Mouse (Mus musculus) lung, embryonic 16.5 days (tissue): ENCODE measurements around the gene Cep97. TPM values are rescaled to one million over a fixed set of nuclear protein-coding genes. Genes with fewer than 3 reads are reported as not detected.

Source experiments
- ATAC-seq: fragments of 200-750 bp; cut with Nextera tagmentation; 2 replicates; pipeline ENCODE4 v1.8.0; 2017; ENCODE audit warnings: low read depth, mild to moderate bottlenecking, moderate library complexity
- H3K27ac ChIP-seq: fragments of 300-500 bp; sonication (generic); 2 replicates; pipeline ENCODE4 v1.5.1; 2014; ENCODE audit warnings: mild to moderate bottlenecking, control low read depth, low read length
- H3K27me3 ChIP-seq: fragments of 300-500 bp; sonication (generic); 2 replicates; pipeline ENCODE4 v1.6.1; 2014; ENCODE audit warnings: low read depth, low read length, mixed read lengths; ENCODE audit not compliant: control insufficient read depth, insufficient read depth
- H3K36me3 ChIP-seq: fragments of 300-500 bp; sonication (generic); 2 replicates; pipeline ENCODE4 v1.6.1; 2014; ENCODE audit warnings: low read length; ENCODE audit not compliant: control insufficient read depth, insufficient read depth
- H3K4me1 ChIP-seq: fragments of 300-500 bp; sonication (generic); replicated peaks from 2 replicates; pipeline ENCODE4 v1.6.1; 2014; ENCODE audit warnings: low read length, mixed read lengths; ENCODE audit not compliant: control insufficient read depth, insufficient read depth
- H3K4me2 ChIP-seq: fragments of 300-500 bp; sonication (generic); 2 replicates; pipeline ENCODE4 v1.6.1; 2014; ENCODE audit warnings: low read depth, low read length, control low read depth
- H3K4me3 ChIP-seq: fragments of 300-500 bp; sonication (generic); 2 replicates; pipeline ENCODE4 v1.5.1; 2014; ENCODE audit warnings: mild to moderate bottlenecking, low read length, control low read depth
- H3K9ac ChIP-seq: fragments of 300-500 bp; sonication (generic); 2 replicates; pipeline ENCODE4 v1.6.1; 2014; ENCODE audit warnings: low read length, control low read depth
- H3K9me3 ChIP-seq: fragments of 300-500 bp; sonication (generic); 2 replicates; pipeline ENCODE4 v1.6.1; 2016; ENCODE audit warnings: low read length; ENCODE audit not compliant: control insufficient read depth
- WGBS: fragments of 180-500 bp; shearing (Covaris S2); extraction: QIAGEN DNeasy Blood & Tissue Kit; methylation state at CpG from one replicate; pipeline ENCODE4 v1.1.7; 2014; 5-methylcytosine and 5-hydroxymethylcytosine counted together
- polyA plus RNA-seq: library from polyadenylated mRNA; unstranded; fragments of >200 nt; fragmentation: Nextera tagmentation; extraction: Ambion mirVana; gene quantifications from 2 replicates; pipeline ENCODE4 v1.2.1, GENCODE M21; 2015

Cep97 gene
- polyA plus RNA-seq, 1 experiment from 2014 or later: 11.0 TPM

DNA sequence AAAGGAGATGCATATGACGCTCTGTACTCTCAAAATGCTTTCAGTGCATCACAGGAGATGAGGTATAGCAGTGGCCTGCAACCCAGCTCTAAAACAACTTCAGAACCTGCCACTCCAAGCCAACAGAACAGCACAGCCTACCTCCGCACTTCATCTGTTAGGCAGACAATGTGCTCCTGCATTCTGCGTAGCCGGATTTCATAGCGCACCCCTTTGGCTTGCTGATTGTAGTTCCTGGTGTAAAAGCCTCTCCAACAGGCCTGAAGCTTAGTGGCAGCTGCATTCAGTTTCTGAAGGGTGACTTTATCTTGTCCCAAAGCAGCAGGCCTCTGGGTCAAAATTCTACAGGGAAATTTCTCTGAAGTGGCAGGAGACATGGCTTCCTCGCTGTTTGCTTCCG, 19.9 kb downstream of the Cep97 start:
- no peak overlapping the region for H3K4me3 ChIP-seq
- H3K9me3 ChIP-seq: no peaks in the 10 kb centered on the region
- H3K4me1 ChIP-seq: no peaks in the 10 kb centered on the region
- WGBS: 94% methylated on average over 7 of the region's 7 CpGs
- no peak overlapping the region for H3K4me2 ChIP-seq
- H3K27ac ChIP-seq: no peak overlapping the region
- H3K27me3 ChIP-seq: no peaks in the 10 kb centered on the region
- no peak for ATAC-seq
- H3K9ac ChIP-seq: no peak overlapping the region
- peaks cover 14% of the 10 kb centered on the region for H3K36me3 ChIP-seq

DNA sequence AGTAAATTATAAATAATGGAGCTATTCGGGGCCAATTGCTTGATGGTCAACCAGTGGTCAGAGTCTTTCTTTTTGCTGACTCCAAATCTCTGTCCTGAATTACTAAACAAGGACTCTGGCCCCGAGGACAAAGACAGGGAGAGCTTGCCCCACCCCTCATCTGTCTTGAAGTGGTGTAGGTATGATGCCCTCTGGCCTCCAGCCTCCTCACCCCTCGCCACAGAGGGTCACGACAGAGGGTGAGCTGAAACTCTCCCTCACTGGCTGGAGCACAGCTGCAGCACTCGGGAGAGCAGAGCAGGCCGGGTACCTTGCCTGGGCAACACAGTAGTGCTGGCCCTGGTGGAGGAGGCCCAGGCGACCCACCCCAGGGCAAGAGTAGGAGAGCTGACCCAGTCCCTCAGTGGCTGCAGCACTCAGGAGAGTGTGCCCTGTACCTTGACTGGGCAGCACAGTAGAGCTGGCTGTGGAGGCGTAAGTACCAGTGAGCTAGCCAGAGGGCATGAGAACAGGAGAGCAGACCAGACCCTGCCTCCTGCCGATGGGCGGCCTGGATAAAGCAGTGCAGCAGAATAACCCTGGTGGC, 24.4 kb downstream of the Cep97 start:
- no peak for ATAC-seq
- Histone ChIP-seq H3K27ac (no peak overlapping the region), H3K4me3 (no peak overlapping the region), H3K9me3 (no peaks in the 10 kb centered on the region), H3K9ac (no peak overlapping the region), H3K27me3 (no peaks in the 10 kb centered on the region), H3K4me1 (no peaks in the 10 kb centered on the region), H3K36me3 (peaks cover 20% of the 10 kb centered on the region), H3K4me2 (no peak overlapping the region)
- 85% methylated on average over 10 of the region's 10 CpGs for WGBS

DNA sequence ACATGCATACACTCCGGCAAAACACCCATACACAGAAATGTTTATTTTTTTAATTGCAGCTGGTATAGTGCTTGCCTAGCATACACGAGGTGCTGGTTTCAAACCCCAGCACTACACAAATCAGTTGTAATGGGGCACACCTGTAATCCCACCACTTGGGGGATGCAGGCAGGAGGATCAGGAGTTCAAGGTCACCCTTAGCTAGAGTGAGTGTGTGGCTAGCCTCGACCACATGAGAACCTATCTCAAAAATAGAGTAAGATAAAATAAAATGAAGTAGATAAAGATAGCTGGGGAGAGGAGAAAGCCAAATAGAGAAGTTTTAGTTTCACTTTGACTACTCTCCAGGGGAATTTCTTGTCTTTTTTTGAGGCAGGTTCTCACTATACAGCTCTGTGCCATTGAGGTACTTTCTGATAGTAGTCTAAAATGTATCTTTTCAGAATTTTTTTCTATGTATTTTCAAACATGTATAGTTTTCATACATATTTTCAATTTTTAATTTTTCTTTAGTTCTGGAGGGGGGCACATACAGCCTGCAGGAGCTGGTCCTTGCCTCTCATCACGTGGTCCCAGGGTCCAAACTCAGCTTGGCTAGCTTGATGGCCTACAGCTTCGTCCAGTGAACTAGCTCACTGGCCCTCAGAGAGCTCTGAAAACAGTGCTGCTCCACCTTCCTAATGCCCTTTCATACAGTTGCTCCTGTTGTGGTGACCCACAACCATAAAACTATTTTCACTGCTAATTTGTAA, 27.6 kb downstream of the Cep97 start:
- Histone ChIP-seq H3K27me3 (no peaks in the 10 kb centered on the region), H3K27ac (no peak overlapping the region), H3K4me1 (no peaks in the 10 kb centered on the region), H3K4me2 (no peak overlapping the region), H3K4me3 (no peak overlapping the region), H3K36me3 (peaks cover 8% of the 10 kb centered on the region; the same call in 1 of the 2 replicates), H3K9me3 (no peaks in the 10 kb centered on the region), H3K9ac (no peak overlapping the region)
- WGBS: 87% methylated on average over 5 of the region's 5 CpGs
- ATAC-seq: no peak

DNA sequence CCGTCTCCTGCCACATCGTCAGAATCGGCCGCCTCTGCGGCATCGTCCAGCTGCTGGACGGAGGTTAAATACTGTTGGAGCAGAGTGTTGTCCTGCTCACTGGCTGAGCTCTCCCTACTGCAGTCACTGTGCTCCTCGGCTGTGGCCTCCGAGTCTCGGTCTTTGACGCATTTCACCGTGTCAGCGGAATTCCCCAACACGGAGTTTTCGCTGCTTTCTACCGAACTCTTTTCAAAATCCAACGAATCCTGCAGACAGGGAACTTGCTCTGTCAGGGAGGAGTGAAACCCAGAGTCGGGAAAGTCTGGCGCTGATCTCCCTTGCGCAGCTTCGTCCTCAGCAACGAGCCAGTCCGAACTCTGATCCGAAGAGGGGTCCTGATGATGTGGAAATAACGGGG, 29.3 kb downstream of the Cep97 start:
- Histone ChIP-seq H3K9me3 (no peaks in the 10 kb centered on the region), H3K27me3 (no peaks in the 10 kb centered on the region), H3K4me3 (no peak overlapping the region), H3K4me2 (no peak overlapping the region), H3K36me3 (peaks cover 8% of the 10 kb centered on the region; the same call in 1 of the 2 replicates), H3K4me1 (no peaks in the 10 kb centered on the region), H3K27ac (no peak overlapping the region), H3K9ac (no peak overlapping the region)
- no peak for ATAC-seq
- 88% methylated on average over 25 of the region's 25 CpGs for WGBS

DNA sequence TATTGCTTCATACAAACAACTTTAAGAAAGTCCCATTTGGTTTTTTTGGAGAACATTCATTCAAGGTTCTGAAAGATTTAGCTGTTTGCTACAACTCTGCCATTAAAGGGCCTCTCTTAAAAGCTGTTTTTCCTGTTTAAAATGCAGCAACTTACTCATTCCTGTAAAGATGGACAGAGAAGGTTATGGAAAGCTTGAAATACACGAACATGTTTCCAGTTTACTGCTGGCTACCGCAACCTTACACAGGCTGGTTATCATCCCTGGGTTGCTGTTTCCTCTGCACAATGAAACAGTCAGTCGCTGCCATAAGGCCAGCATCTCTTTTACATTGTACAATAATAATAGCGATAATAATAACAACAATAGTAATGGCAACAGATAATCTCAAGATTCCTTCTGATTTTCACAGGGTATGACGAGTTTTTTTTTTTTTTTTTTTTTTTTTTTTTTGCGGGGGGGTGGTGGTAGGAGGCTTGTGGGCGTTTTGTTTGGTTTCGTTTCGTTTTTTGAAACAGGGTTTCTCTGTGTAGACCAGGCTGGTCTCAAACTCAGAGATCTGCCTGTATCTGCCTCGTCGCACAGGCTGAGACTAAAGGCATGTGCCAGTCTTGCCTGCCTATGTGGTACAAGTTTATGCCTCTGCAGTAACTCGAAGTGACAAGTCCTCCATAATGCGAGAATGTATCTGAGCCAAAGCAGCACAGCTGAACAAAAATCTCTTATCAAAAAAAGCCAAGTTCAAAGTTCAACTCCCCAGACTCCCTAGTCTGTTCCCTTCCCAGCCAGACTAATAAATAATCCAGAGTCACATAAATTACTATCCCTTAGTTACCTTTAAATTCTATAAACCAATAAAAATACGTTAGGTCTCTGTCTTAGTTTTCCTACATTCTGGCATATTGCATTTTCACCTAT, 32.6 kb downstream of the Cep97 start:
- Histone ChIP-seq H3K4me3 (no peak overlapping the region), H3K36me3 (peaks cover 5% of the 10 kb centered on the region; the same call in 1 of the 2 replicates), H3K9ac (no peak overlapping the region), H3K27me3 (no peaks in the 10 kb centered on the region), H3K4me1 (no peaks in the 10 kb centered on the region), H3K9me3 (no peaks in the 10 kb centered on the region), H3K27ac (no peak overlapping the region), H3K4me2 (no peak overlapping the region)
- no peak for ATAC-seq
- WGBS: 91% methylated on average over 14 of the region's 14 CpGs

DNA sequence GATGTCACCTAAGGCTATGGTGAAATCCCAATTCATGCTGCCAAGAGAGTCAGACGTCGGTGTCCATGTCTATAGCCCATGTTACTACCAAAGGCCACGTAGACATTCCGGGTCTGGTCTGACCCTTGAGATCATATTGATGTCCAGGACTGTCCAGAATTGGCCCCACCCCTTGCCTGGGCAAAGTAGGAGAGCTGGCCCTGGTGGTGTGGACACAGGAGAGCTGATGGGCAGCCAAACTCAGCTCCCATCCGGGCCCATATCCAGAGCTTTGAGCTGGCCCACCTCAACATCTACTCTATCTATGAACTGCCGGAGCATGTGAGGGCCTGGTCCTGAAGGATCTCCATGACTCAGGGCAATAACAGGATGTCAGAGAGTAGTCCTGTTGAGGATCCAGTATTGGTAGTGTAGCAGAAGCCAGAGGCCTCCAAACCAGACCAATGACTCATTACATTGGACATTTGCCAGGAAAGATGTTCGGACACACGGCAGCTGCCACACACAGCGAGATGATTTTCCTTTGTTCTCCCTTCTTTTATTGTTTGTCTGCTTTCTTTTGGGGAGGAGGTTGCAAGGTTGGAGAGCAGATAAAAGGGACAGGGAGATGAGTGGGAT, 36.2 kb downstream of the Cep97 start:
- Histone ChIP-seq H3K27me3 (no peaks in the 10 kb centered on the region), H3K27ac (no peak overlapping the region), H3K9ac (no peak overlapping the region), H3K4me2 (no peak overlapping the region), H3K4me3 (no peak overlapping the region), H3K9me3 (no peaks in the 10 kb centered on the region), H3K4me1 (peaks cover 7% of the 10 kb centered on the region), H3K36me3 (no peaks in the 10 kb centered on the region; the same call in 1 of the 2 replicates)
- 67% methylated on average over 9 of the region's 9 CpGs for WGBS
- ATAC-seq: no peak

DNA sequence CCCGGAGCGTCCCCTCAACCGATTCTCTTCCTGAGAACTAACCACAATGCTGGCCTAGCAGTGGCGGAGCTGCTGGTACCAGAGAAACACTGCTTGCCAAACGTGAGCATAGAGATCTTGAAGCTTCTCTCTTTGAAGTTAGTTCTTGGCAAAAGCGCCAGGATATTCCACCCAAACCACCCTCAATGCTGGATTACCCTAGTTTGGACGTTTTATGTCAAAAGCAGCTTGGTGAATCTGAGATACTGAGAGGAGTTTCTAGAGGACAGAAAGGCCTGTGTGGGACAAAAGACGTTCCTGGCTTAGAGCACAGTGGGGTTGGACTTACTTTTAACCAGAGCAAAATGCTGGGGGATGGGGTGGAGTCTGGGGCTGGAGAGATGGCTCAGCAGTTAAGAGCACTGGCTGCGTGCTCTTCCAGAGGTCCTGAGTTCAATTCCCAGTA, 39.0 kb downstream of the Cep97 start:
- H3K36me3 ChIP-seq: no peaks in the 10 kb centered on the region
- H3K27me3 ChIP-seq: no peaks in the 10 kb centered on the region
- no peak; the same call in 1 of the 2 replicates for ATAC-seq
- H3K27ac ChIP-seq: peak overlapping the region; percentile 89
- no peaks in the 10 kb centered on the region for H3K9me3 ChIP-seq
- 4% methylated on average over 9 of the region's 9 CpGs for WGBS
- H3K4me3 ChIP-seq: peak overlapping the region; percentile 80
- peaks cover 7% of the 10 kb centered on the region for H3K4me1 ChIP-seq
- peak overlapping the region; percentile 88 for H3K4me2 ChIP-seq
- peak overlapping the region; percentile 80 for H3K9ac ChIP-seq

DNA sequence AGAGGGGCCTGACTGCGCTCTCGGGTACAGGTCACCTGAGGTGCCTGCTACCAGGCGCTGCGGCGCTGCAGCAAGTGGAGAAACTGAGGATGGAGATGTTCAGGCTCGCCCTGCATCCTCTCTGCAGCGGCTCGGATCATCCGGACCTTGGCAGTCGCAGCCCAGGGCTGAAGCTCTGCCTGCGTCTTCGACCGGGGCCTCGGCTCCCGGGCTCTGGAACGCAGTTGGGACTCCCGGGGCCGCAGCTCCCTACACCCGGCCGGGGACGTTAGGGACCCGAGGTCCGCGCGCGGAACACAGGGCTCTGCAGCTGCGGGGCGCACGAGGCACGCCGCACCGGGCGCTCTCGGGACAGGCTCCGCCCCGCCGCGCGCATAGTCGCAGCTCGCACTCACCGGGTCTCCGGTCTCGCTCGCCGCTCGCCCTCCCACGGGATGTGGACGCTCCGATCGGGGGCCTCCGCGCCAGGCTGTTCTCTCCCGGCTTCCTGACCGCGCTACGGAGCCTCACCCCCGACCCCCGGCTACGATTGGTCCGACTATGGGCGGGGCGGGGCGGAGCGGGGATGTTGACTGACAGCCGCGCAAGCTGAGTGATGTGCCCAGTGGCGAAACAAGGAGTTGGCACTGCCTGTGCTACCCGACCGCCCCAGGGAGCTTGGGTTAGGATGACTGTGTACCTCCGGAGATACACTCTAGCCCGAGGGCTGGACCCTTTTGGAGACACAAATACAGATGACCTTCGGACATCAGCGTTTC, 39.6 kb downstream of the Cep97 start, which contains the start of gene Nxpe3:
Nxpe3 (minus strand) TSS at position 393 of the 758 bp plus-strand sequence.
- peak; percentile 95 for ATAC-seq
- Histone ChIP-seq H3K36me3 (no peaks in the 10 kb centered on the region), H3K27me3 (no peaks in the 10 kb centered on the region), H3K9me3 (no peaks in the 10 kb centered on the region), H3K4me1 (peaks cover 7% of the 10 kb centered on the region), H3K9ac (peak within 1 kb of the TSS; percentile 80), H3K27ac (peak within 1 kb of the TSS; percentile 89), H3K4me2 (peak within 1 kb of the TSS; percentile 88), H3K4me3 (peak within 1 kb of the TSS; percentile 80)
- under 1% methylated on average over 63 of the region's 74 CpGs for WGBS
